Mouse (Mus musculus): ENCODE results near the gene Susd4. TPM values are rescaled to one million over a fixed set of nuclear protein-coding genes. Genes with fewer than 3 reads are reported as not detected.

Gene Susd4
- 5.4 and 5.9 TPM in 2 replicates for polyA plus RNA-seq (2014; fragmentation: Nextera tagmentation; extraction: Ambion mirVana)

GRCm38 (mm10) chr1:182763716-182764461 is at the start of gene Susd4:
Gene Susd4 (plus strand): TSS chr1:182763860.
- H3K4me2 ChIP-seq: peak within 1 kb of the TSS; percentile 66
- H3K27me3 ChIP-seq (ENCODE audit: control insufficient read depth, insufficient read depth, low read length): peaks cover 20% of the 10 kb centered on the region
- under 1% methylated on average over 85 of the region's 95 CpGs for whole genome bisulfite sequencing (ENCODE audit: insufficient replicate concordance)

GRCm38 (mm10) chr1:182714236-182714935 is 49.3 kb upstream of the Susd4 start:
- H3K4me3 ChIP-seq (ENCODE audit: low read depth, low read length): no peak overlapping the region
- WGBS (ENCODE audit: insufficient replicate concordance): 62% methylated on average over 6 of the region's 6 CpGs
- ATAC-seq (replicated peaks; ENCODE audit: insufficient number of reproducible peaks, low FRiP score, low TSS enrichment): no peak

More at GRCm38 (mm10) chr1:182763716-182764461, at the start of gene Susd4:
- Histone ChIP-seq H3K36me3 (ENCODE audit: control insufficient read depth, insufficient read depth, low read length) (no peaks in the 10 kb centered on the region), H3K27ac (ENCODE audit: low read depth, low read length) (no peak within 1 kb of the TSS), H3K9me3 (replicated peaks; ENCODE audit: control insufficient read depth, low read length) (no peaks in the 10 kb centered on the region), H3K4me1 (ENCODE audit: control insufficient read depth, insufficient read depth, low read length) (0 out of 2 replicates have a peak, but pooled peaks cover 9% of the 10 kb centered on the region), H3K9ac (ENCODE audit: low read depth, low read length) (peak within 1 kb of the TSS; percentile 72), H3K4me3 (ENCODE audit: low read depth, low read length) (peak within 1 kb of the TSS; percentile 73)
- peak; percentile 75 for ATAC-seq (replicated peaks; ENCODE audit: insufficient number of reproducible peaks, low FRiP score, low TSS enrichment)

GRCm38 (mm10) chr1:182727541-182727940 is 36.1 kb upstream of the Susd4 start:
- Histone ChIP-seq H3K36me3 (ENCODE audit: control insufficient read depth, insufficient read depth, low read length) (no peaks in the 10 kb centered on the region), H3K9ac (ENCODE audit: low read depth, low read length) (no peak overlapping the region), H3K4me1 (ENCODE audit: control insufficient read depth, insufficient read depth, low read length) (0 out of 2 replicates have a peak, but pooled peaks cover 3% of the 10 kb centered on the region), H3K27me3 (ENCODE audit: control insufficient read depth, insufficient read depth, low read length) (no peaks in the 10 kb centered on the region), H3K27ac (ENCODE audit: low read depth, low read length) (no peak overlapping the region), H3K9me3 (replicated peaks; ENCODE audit: control insufficient read depth, low read length) (no peaks in the 10 kb centered on the region), H3K4me3 (ENCODE audit: low read depth, low read length) (no peak overlapping the region), H3K4me2 (no peak overlapping the region)
- WGBS (ENCODE audit: insufficient replicate concordance): 69% methylated on average over 12 of the region's 12 CpGs
- no peak for ATAC-seq (replicated peaks; ENCODE audit: insufficient number of reproducible peaks, low FRiP score, low TSS enrichment)

More at GRCm38 (mm10) chr1:182714236-182714935, 49.3 kb upstream of the Susd4 start:
- no peaks in the 10 kb centered on the region for H3K9me3 ChIP-seq (replicated peaks; ENCODE audit: control insufficient read depth, low read length)
- no peaks in the 10 kb centered on the region for H3K27me3 ChIP-seq (ENCODE audit: control insufficient read depth, insufficient read depth, low read length)
- H3K36me3 ChIP-seq (ENCODE audit: control insufficient read depth, insufficient read depth, low read length): no peaks in the 10 kb centered on the region
- no peak overlapping the region for H3K4me2 ChIP-seq
- H3K27ac ChIP-seq (ENCODE audit: low read depth, low read length): no peak overlapping the region
- H3K9ac ChIP-seq (ENCODE audit: low read depth, low read length): no peak overlapping the region
- H3K4me1 ChIP-seq (ENCODE audit: control insufficient read depth, insufficient read depth, low read length): peaks cover 4% of the 10 kb centered on the region; the same call in 1 of the 2 replicates

- H3K9ac ChIP-seq (ENCODE audit: low read depth, low read length): no peak overlapping the region
- ATAC-seq (replicated peaks; ENCODE audit: insufficient number of reproducible peaks, low FRiP score, low TSS enrichment): no peak
- no peaks in the 10 kb centered on the region for H3K27me3 ChIP-seq (ENCODE audit: control insufficient read depth, insufficient read depth, low read length)
- H3K27ac ChIP-seq (ENCODE audit: low read depth, low read length): no peak overlapping the region
- H3K4me3 ChIP-seq (ENCODE audit: low read depth, low read length): no peak overlapping the region
- H3K9me3 ChIP-seq (replicated peaks; ENCODE audit: control insufficient read depth, low read length): no peaks in the 10 kb centered on the region
- no peaks in the 10 kb centered on the region for H3K36me3 ChIP-seq (ENCODE audit: control insufficient read depth, insufficient read depth, low read length)
- no peak overlapping the region for H3K4me2 ChIP-seq
- WGBS (ENCODE audit: insufficient replicate concordance): 75% methylated on average over 9 of the region's 9 CpGs
- 0 out of 2 replicates have a peak, but pooled peaks cover 3% of the 10 kb centered on the region for H3K4me1 ChIP-seq (ENCODE audit: control insufficient read depth, insufficient read depth, low read length)
These were observed 34.7 kb upstream of the Susd4 start for GRCm38 (mm10) chr1:182729002-182729401.

DNA sequence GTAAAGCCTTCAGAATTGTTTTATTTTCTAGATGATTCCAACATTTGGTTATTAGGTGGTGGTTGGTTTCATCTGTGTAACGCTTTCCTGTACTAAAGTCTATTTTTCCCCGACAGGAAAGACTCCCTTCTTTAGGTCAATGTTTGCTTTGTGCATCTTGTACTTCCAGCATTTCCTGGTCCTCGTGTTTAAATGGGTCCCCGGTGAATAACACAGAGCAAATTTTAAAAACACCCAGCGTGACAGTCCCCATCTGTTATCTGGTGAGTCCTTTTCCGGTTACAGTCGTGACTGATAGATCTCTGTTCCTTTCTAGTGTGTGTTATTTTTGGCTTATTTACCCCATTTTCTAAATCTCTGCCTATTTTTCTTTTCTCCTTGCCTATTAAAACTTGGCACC is 31.0 kb upstream of the Susd4 start:
- Histone ChIP-seq H3K36me3 (ENCODE audit: control insufficient read depth, insufficient read depth, low read length) (no peaks in the 10 kb centered on the region), H3K27me3 (ENCODE audit: control insufficient read depth, insufficient read depth, low read length) (no peaks in the 10 kb centered on the region), H3K9me3 (replicated peaks; ENCODE audit: control insufficient read depth, low read length) (no peaks in the 10 kb centered on the region), H3K9ac (ENCODE audit: low read depth, low read length) (no peak overlapping the region), H3K4me2 (no peak overlapping the region), H3K27ac (ENCODE audit: low read depth, low read length) (no peak overlapping the region), H3K4me3 (ENCODE audit: low read depth, low read length) (no peak overlapping the region), H3K4me1 (ENCODE audit: control insufficient read depth, insufficient read depth, low read length) (0 out of 2 replicates have a peak, but pooled peaks cover 3% of the 10 kb centered on the region)
- WGBS (ENCODE audit: insufficient replicate concordance): 34% methylated on average over 7 of the region's 7 CpGs
- ATAC-seq (replicated peaks; ENCODE audit: insufficient number of reproducible peaks, low FRiP score, low TSS enrichment): no peak

- H3K36me3 ChIP-seq (ENCODE audit: control insufficient read depth, insufficient read depth, low read length): no peaks in the 10 kb centered on the region
- no peak overlapping the region for H3K4me2 ChIP-seq
- no peak for ATAC-seq (replicated peaks; ENCODE audit: insufficient number of reproducible peaks, low FRiP score, low TSS enrichment)
- no peak overlapping the region for H3K27ac ChIP-seq (ENCODE audit: low read depth, low read length)
- H3K27me3 ChIP-seq (ENCODE audit: control insufficient read depth, insufficient read depth, low read length): no peaks in the 10 kb centered on the region
- 48% methylated on average over 4 of the region's 4 CpGs for WGBS (ENCODE audit: insufficient replicate concordance)
- H3K9ac ChIP-seq (ENCODE audit: low read depth, low read length): no peak overlapping the region
- no peaks in the 10 kb centered on the region for H3K4me1 ChIP-seq (ENCODE audit: control insufficient read depth, insufficient read depth, low read length)
- H3K4me3 ChIP-seq (ENCODE audit: low read depth, low read length): no peak overlapping the region
- no peaks in the 10 kb centered on the region for H3K9me3 ChIP-seq (replicated peaks; ENCODE audit: control insufficient read depth, low read length)
These were observed 27.8 kb upstream of the Susd4 start for GRCm38 (mm10) chr1:182735891-182736290.

DNA sequence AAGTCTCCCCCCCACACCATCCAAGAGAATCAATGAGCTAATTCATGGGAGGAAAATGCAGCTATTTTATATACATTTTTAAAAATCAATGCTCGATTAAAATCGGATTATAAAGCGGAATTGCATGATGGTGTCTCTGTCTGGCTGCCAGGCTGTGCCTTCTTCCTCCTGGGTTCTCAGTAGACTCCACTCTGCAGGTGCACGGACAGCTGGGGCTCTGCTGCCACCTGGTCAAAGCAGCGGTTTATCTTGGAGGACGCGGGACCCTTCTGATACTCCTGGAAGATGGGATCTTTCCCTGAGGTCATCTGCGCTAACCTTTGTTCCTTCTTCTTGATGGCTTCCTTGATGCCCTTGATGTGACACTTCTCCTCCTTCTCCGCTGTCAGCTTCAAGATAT is 16.6 kb upstream of the Susd4 start:
- 84% methylated on average over 9 of the region's 9 CpGs for WGBS (ENCODE audit: insufficient replicate concordance)

DNA sequence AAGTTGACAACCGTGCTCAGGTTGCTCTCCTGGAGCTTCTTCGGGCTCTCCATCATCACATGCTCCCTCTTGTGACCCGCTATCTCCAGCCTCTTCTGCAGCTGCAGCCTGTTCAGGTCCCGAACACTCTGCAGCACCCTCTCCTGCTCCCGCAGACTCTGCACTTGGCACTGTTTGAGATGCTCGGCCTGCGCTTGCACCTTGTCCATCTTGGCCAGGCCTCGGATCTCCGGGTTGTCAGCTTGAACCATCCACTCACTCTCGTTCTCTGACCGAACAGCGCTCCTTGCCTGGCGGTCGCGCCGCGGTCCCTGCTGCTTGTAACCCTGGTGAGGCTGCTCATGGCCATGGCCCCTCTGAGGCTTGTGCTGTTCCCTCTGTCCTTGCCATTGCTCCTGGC is 15.8 kb upstream of the Susd4 start:
- no peak for ATAC-seq (replicated peaks; ENCODE audit: insufficient number of reproducible peaks, low FRiP score, low TSS enrichment)
- WGBS (ENCODE audit: insufficient replicate concordance): 68% methylated on average over 17 of the region's 17 CpGs
- Histone ChIP-seq H3K4me1 (ENCODE audit: control insufficient read depth, insufficient read depth, low read length) (no peaks in the 10 kb centered on the region), H3K9me3 (replicated peaks; ENCODE audit: control insufficient read depth, low read length) (no peaks in the 10 kb centered on the region), H3K4me3 (ENCODE audit: low read depth, low read length) (no peak overlapping the region), H3K27ac (ENCODE audit: low read depth, low read length) (no peak overlapping the region), H3K9ac (ENCODE audit: low read depth, low read length) (no peak overlapping the region), H3K36me3 (ENCODE audit: control insufficient read depth, insufficient read depth, low read length) (no peaks in the 10 kb centered on the region), H3K27me3 (ENCODE audit: control insufficient read depth, insufficient read depth, low read length) (peaks cover 7% of the 10 kb centered on the region), H3K4me2 (no peak overlapping the region)

More for the DNA sequence above, 16.6 kb upstream of the Susd4 start:
- H3K27ac ChIP-seq (ENCODE audit: low read depth, low read length): no peak overlapping the region
- H3K9me3 ChIP-seq (replicated peaks; ENCODE audit: control insufficient read depth, low read length): no peaks in the 10 kb centered on the region
- H3K36me3 ChIP-seq (ENCODE audit: control insufficient read depth, insufficient read depth, low read length): no peaks in the 10 kb centered on the region
- H3K9ac ChIP-seq (ENCODE audit: low read depth, low read length): no peak overlapping the region
- ATAC-seq (replicated peaks; ENCODE audit: insufficient number of reproducible peaks, low FRiP score, low TSS enrichment): no peak
- no peaks in the 10 kb centered on the region for H3K4me1 ChIP-seq (ENCODE audit: control insufficient read depth, insufficient read depth, low read length)
- H3K4me3 ChIP-seq (ENCODE audit: low read depth, low read length): no peak overlapping the region
- no peak overlapping the region for H3K4me2 ChIP-seq
- H3K27me3 ChIP-seq (ENCODE audit: control insufficient read depth, insufficient read depth, low read length): peaks cover 7% of the 10 kb centered on the region
